Mouse (Mus musculus) forebrain, postnatal 0 days (tissue): ENCODE results near the gene Olfr498. TPM values are rescaled to one million over a fixed set of nuclear protein-coding genes. Genes with fewer than 3 reads are reported as not detected.

Experiments used
- ATAC-seq: fragments of 200-750 bp; cut with Nextera tagmentation; 2 replicates; pipeline ENCODE4 v1.8.0; 2017; ENCODE audit warnings: mild to moderate bottlenecking, moderate library complexity
- DNase-seq: peaks from one replicate; pipeline ENCODE4 v3.0.0-alpha.2; 2015
- H3K27ac ChIP-seq: fragments of 300-500 bp; sonication (generic); 2 replicates; pipeline ENCODE4 v1.5.1; 2014; ENCODE audit warnings: low read depth, mild to moderate bottlenecking, antibody characterized with exemption, low read length, moderate library complexity, mixed read lengths
- H3K27me3 ChIP-seq: fragments of 300-500 bp; sonication (generic); 2 replicates; pipeline ENCODE4 v1.6.1; 2014; ENCODE audit warnings: mild to moderate bottlenecking, low read length, mixed read lengths; ENCODE audit not compliant: insufficient read depth
- H3K36me3 ChIP-seq: fragments of 300-500 bp; sonication (generic); 2 replicates; pipeline ENCODE4 v1.6.1; 2014; ENCODE audit warnings: mild to moderate bottlenecking, moderate library complexity; ENCODE audit not compliant: insufficient read depth
- H3K4me1 ChIP-seq: fragments of 300-500 bp; sonication (generic); 2 replicates; pipeline ENCODE4 v1.6.1; 2014; ENCODE audit warnings: antibody characterized with exemption; ENCODE audit not compliant: insufficient read depth
- H3K4me2 ChIP-seq: fragments of 300-500 bp; sonication (generic); 2 replicates; pipeline ENCODE4 v1.6.1; 2014; ENCODE audit warnings: low read depth, mild to moderate bottlenecking, moderate library complexity
- H3K4me3 ChIP-seq: fragments of 300-500 bp; sonication (generic); 2 replicates; pipeline ENCODE4 v1.5.1; 2014; ENCODE audit warnings: low read depth, low read length, mixed read lengths
- H3K9ac ChIP-seq: fragments of 300-500 bp; sonication (generic); 2 replicates; pipeline ENCODE4 v1.6.1; 2014; ENCODE audit warnings: mild to moderate bottlenecking
- H3K9me3 ChIP-seq: fragments of 300-500 bp; sonication (generic); 2 replicates; pipeline ENCODE4 v1.6.1; 2016; ENCODE audit warnings: low read length
- CTCF ChIP-seq: sonication (generic); IDR thresholded peaks from 2 replicates; pipeline ENCODE4 v1.5.1; 2016; ENCODE audit warnings: antibody characterized with exemption, control low read depth, low read depth
- WGBS: fragments of 180-500 bp; shearing (Covaris S2); extraction: QIAGEN DNeasy Blood & Tissue Kit; methylation state at CpG from one replicate; pipeline ENCODE4 v1.1.7; 2014; 5-methylcytosine and 5-hydroxymethylcytosine counted together
- polyA plus RNA-seq: library from polyadenylated mRNA; unstranded; fragments of >200 nt; fragmentation: Nextera tagmentation; extraction: Ambion mirVana; gene quantifications from 2 replicates; pipeline ENCODE4 v1.2.1, GENCODE M21; 2015
- total RNA-seq: library from RNA; depleted of rRNA; stranded (reverse); fragments of >200 nt; gene quantifications from 2 replicates; pipeline ENCODE4 v1.2.3, GENCODE M21; 2014; rRNA removed

Gene Olfr498
- not detected in 2 replicates for total RNA-seq
- not detected in 2 replicates for polyA plus RNA-seq

DNA sequence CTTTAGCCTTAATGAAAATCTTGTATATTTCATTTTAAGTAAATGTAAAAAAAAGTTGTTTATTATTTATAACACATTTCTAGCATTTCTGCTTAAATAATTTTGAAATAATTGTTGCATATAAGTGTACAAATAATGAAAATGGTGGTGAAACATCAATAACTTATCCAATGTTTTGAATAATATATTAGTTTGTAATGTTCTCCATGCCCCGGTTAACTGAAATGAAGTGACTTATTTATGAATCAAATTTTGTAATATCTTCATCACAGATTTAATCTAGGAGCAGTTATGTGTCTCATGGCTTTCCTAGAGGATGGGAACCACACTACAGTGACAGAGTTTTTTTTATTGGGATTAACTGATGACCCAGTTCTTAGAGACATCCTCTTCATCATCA lies at the start of gene Olfr498:
Gene Olfr498 (plus strand): TSS at position 301 of the 400 bp plus-strand sequence.
- no peak within 1 kb of the TSS for H3K4me2 ChIP-seq
- ATAC-seq (no peak), DNase-seq (no peak)
- H3K36me3 ChIP-seq: no peaks in the 10 kb centered on the region
- no peaks in the 10 kb centered on the region for H3K9me3 ChIP-seq
- WGBS: 92% methylated on average over 1 of the region's 1 CpGs
- H3K4me1 ChIP-seq: no peaks in the 10 kb centered on the region
- H3K4me3 ChIP-seq: no peak within 1 kb of the TSS
- TF ChIP-seq CTCF: no peak
- H3K27ac ChIP-seq: no peak within 1 kb of the TSS
- no peaks in the 10 kb centered on the region for H3K27me3 ChIP-seq
- H3K9ac ChIP-seq: no peak within 1 kb of the TSS

DNA sequence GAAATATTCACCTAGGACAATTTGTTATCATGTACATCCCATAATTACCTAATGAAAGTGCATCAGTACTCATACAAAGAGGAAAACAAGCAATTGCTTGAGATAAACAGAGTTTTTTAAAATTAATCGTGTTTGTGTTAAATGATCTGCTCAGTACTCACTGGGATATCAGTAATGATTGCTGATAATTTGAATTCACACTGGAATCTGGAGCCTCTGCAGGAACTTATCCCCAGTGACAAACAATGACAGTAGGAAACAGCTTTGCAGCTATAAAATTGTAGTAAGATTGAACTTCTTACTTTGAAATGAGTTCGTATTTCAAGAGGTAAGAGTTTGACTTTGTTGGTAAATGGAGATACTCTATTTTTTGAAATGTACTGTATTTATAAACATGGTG lies 45.0 kb upstream of the Olfr498 start, which contains the start of gene Olfr497:
Gene Olfr497 (plus strand): TSS at position 301 of the 400 bp plus-strand sequence.
- 92% methylated on average over 2 of the region's 2 CpGs for whole genome bisulfite sequencing
- no peak within 1 kb of the TSS for H3K4me3 ChIP-seq
- H3K27ac ChIP-seq: no peak within 1 kb of the TSS
- no peaks in the 10 kb centered on the region for H3K27me3 ChIP-seq
- H3K36me3 ChIP-seq: no peaks in the 10 kb centered on the region
- no peak for ATAC-seq
- no peak for DNase-seq
- no peak within 1 kb of the TSS for H3K4me2 ChIP-seq
- no peak within 1 kb of the TSS for H3K9ac ChIP-seq
- no peaks in the 10 kb centered on the region for H3K4me1 ChIP-seq
- TF ChIP-seq CTCF: no peak
- no peaks in the 10 kb centered on the region for H3K9me3 ChIP-seq

Other genes with a start within 250 kb of the Olfr498 start
- gene Olfr488, start 207.0 kb upstream of the Olfr498 start, total RNA-seq: not detected in 2 replicates
- gene Olfr488, start 207.0 kb upstream of the Olfr498 start, polyA plus RNA-seq: not detected in 2 replicates
- gene Olfr490, start 176.4 kb upstream of the Olfr498 start, total RNA-seq: not detected in 2 replicates
- not detected in 2 replicates for gene Olfr490, start 176.4 kb upstream of the Olfr498 start, polyA plus RNA-seq
- not detected in 2 replicates for gene Olfr491, start 151.9 kb upstream of the Olfr498 start, total RNA-seq
- not detected in 2 replicates for gene Olfr491, start 151.9 kb upstream of the Olfr498 start, polyA plus RNA-seq
- gene Olfr492, start 141.7 kb upstream of the Olfr498 start, total RNA-seq: not detected in 2 replicates
- gene Olfr492, start 141.7 kb upstream of the Olfr498 start, polyA plus RNA-seq: not detected in 2 replicates
- not detected in 2 replicates for gene Olfr493, start 118.3 kb upstream of the Olfr498 start, total RNA-seq
- gene Olfr493, start 118.3 kb upstream of the Olfr498 start, polyA plus RNA-seq: not detected in 2 replicates
- not detected in 2 replicates for gene Olfr494, start 100.0 kb upstream of the Olfr498 start, total RNA-seq
- gene Olfr494, start 100.0 kb upstream of the Olfr498 start, polyA plus RNA-seq: not detected in 2 replicates
- not detected in 2 replicates for gene Olfr495, start 72.2 kb upstream of the Olfr498 start, total RNA-seq
- not detected in 2 replicates for gene Olfr495, start 72.2 kb upstream of the Olfr498 start, polyA plus RNA-seq
- not detected in 2 replicates for gene Olfr497, start 44.9 kb upstream of the Olfr498 start, total RNA-seq
- not detected in 2 replicates for gene Olfr497, start 44.9 kb upstream of the Olfr498 start, polyA plus RNA-seq
- not detected in 2 replicates for gene Olfr502, start 59.7 kb downstream of the Olfr498 start, total RNA-seq
- gene Olfr502, start 59.7 kb downstream of the Olfr498 start, polyA plus RNA-seq: not detected in 2 replicates
- not detected in 2 replicates for gene Olfr503, start 79.2 kb downstream of the Olfr498 start, total RNA-seq
- not detected in 2 replicates for gene Olfr503, start 79.2 kb downstream of the Olfr498 start, polyA plus RNA-seq
- not detected in 2 replicates for gene Olfr504, start 100.5 kb downstream of the Olfr498 start, total RNA-seq
- gene Olfr504, start 100.5 kb downstream of the Olfr498 start, polyA plus RNA-seq: not detected in 2 replicates
- not detected in 2 replicates for gene Olfr506, start 145.5 kb downstream of the Olfr498 start, total RNA-seq
- not detected in 2 replicates for gene Olfr506, start 145.5 kb downstream of the Olfr498 start, polyA plus RNA-seq
- not detected in 2 replicates for gene Olfr507, start 156.5 kb downstream of the Olfr498 start, total RNA-seq
- not detected in 2 replicates for gene Olfr507, start 156.5 kb downstream of the Olfr498 start, polyA plus RNA-seq
- not detected in 2 replicates for gene Olfr508, start 164.7 kb downstream of the Olfr498 start, total RNA-seq
- gene Olfr508, start 164.7 kb downstream of the Olfr498 start, polyA plus RNA-seq: not detected in 2 replicates
- gene Olfr509, start 186.6 kb downstream of the Olfr498 start, total RNA-seq: not detected in 2 replicates
- gene Olfr509, start 186.6 kb downstream of the Olfr498 start, polyA plus RNA-seq: not detected in 2 replicates
- gene Olfr510, start 201.1 kb downstream of the Olfr498 start, total RNA-seq: not detected in 2 replicates
- gene Olfr510, start 201.1 kb downstream of the Olfr498 start, polyA plus RNA-seq: not detected in 2 replicates
- gene Olfr512, start 248.0 kb downstream of the Olfr498 start, total RNA-seq: not detected in 2 replicates
- gene Olfr512, start 248.0 kb downstream of the Olfr498 start, polyA plus RNA-seq: not detected in 2 replicates